Mouse (Mus musculus) liver, adult 2 months (tissue): ENCODE measurements at regions not wholly inside any gene's neighbourhood (a gene's known extent, or its start where the extent isn't known, plus 50 kb on each side); places are given as distances from the start of the nearest gene placed in this dataset.

ENCODE experiments used
- DNase-seq: peaks from one replicate; pipeline ENCODE4 v3.0.0-alpha.2; 2011; ENCODE audit warnings: low read depth, low spot score; ENCODE audit errors: extremely low read depth
- H3K27ac ChIP-seq: fragments of 200-500 bp; replicated peaks from 2 replicates; pipeline ENCODE4 v1.5.1; 2012; ENCODE audit warnings: low read depth, mild to moderate bottlenecking, control low read depth, inconsistent platforms, low read length; ENCODE audit not compliant: insufficient read depth
- H3K27me3 ChIP-seq: fragments of 200-500 bp; 2 replicates; pipeline ENCODE4 v1.6.1; 2012; ENCODE audit warnings: mild to moderate bottlenecking, moderate library complexity, low read length, inconsistent platforms; ENCODE audit not compliant: control insufficient read depth, insufficient read depth
- H3K36me3 ChIP-seq: fragments of 200-500 bp; 2 replicates; pipeline ENCODE4 v1.6.1; 2012; ENCODE audit warnings: low read length, inconsistent platforms; ENCODE audit not compliant: control insufficient read depth, insufficient read depth
- H3K4me1 ChIP-seq: fragments of 200-500 bp; 2 replicates; pipeline ENCODE4 v1.6.1; 2011; ENCODE audit warnings: low read length; ENCODE audit not compliant: control insufficient read depth, insufficient read depth
- H3K4me3 ChIP-seq: fragments of 200-500 bp; 2 replicates; pipeline ENCODE4 v1.5.1; 2011; ENCODE audit warnings: low read depth, mild to moderate bottlenecking, control low read depth, low read length, moderate library complexity; ENCODE audit not compliant: insufficient read depth
- H3K79me2 ChIP-seq: fragments of 200-500 bp; 2 replicates; pipeline ENCODE4 v1.6.1; 2012; ENCODE audit warnings: inconsistent platforms, mild to moderate bottlenecking, low read length, moderate library complexity; ENCODE audit not compliant: control insufficient read depth, insufficient read depth
- H3K9ac ChIP-seq: fragments of 200-500 bp; 2 replicates; pipeline ENCODE4 v1.6.1; 2012; ENCODE audit warnings: low read depth, mild to moderate bottlenecking, control low read depth, inconsistent platforms, low read length
- CTCF ChIP-seq: fragments of 200-500 bp; IDR thresholded peaks from 2 replicates; pipeline ENCODE4 v1.5.1; 2011; ENCODE audit warnings: low read depth, low read length, control low read depth
- POLR2A ChIP-seq: fragments of 200-500 bp; IDR thresholded peaks from 2 replicates; pipeline ENCODE4 v1.6.1; 2011; ENCODE audit warnings: low read length, control low read depth; ENCODE audit not compliant: insufficient read depth; ENCODE audit errors: extremely low read depth
- WGBS: fragments of 180-500 bp; shearing (Covaris S2); methylation state at CpG from one replicate; pipeline ENCODE4 v1.1.7; 2018; 5-methylcytosine and 5-hydroxymethylcytosine counted together

DNA sequence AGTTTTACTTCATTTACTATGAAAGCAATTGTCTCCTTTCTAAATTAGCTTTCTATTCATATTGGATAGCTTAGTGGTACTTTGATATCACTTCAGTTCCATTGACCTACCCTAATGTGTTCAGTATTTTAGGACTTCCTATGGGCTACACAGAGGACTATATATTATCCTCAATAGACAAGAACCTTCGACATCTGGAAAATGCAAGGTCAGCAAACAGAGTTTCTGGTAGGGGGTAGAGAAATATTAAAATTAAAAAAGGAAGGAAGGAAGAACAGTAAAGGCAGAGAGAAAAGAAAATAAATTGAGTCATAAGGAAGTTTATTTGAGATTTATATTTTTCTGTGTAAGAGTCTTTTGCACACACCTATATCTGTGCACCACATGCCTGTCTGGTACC is 107.4 kb upstream of the Insig1 start:
- Histone ChIP-seq H3K27ac (no peak overlapping the region), H3K9ac (no peak overlapping the region), H3K4me3 (no peak overlapping the region), H3K79me2 (no peaks in the 10 kb centered on the region), H3K27me3 (no peaks in the 10 kb centered on the region), H3K36me3 (no peaks in the 10 kb centered on the region), H3K4me1 (no peaks in the 10 kb centered on the region)
- TF ChIP-seq POLR2A = no peak
- TF ChIP-seq CTCF = no peak
- no peak for DNase-seq
- WGBS = 76% methylated on average over 1 of the region's 1 CpGs

DNA sequence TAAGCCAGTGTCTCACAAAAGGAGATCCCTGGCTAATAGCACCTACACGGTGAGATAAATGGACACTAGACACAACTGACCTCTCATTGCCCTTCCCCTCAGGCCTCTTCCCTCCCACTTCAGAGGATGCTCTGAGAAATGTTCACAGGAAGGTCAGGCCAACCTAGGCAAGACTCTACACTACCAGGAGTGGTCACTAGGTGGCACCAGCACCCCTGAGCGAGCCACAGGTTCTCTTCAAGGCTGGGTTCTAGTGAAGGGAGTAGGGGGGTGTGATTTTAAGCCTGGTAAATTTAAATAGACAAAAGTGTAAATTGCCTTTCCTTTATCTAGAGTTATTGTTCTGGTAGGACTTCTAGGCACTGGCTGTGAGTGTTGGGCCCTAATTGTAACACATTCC is 76.0 kb upstream of the Insig1 start:
- Histone ChIP-seq H3K4me3 (no peak overlapping the region), H3K36me3 (no peaks in the 10 kb centered on the region), H3K27ac (no peak overlapping the region), H3K79me2 (no peaks in the 10 kb centered on the region), H3K4me1 (peaks cover 5% of the 10 kb centered on the region; the same call in 1 of the 2 replicates), H3K27me3 (no peaks in the 10 kb centered on the region), H3K9ac (no peak overlapping the region)
- WGBS = 4% methylated on average over 2 of the region's 2 CpGs
- peak; percentile 96 for TF ChIP-seq CTCF
- TF ChIP-seq POLR2A = no peak
- peak; percentile 52 for DNase-seq

DNA sequence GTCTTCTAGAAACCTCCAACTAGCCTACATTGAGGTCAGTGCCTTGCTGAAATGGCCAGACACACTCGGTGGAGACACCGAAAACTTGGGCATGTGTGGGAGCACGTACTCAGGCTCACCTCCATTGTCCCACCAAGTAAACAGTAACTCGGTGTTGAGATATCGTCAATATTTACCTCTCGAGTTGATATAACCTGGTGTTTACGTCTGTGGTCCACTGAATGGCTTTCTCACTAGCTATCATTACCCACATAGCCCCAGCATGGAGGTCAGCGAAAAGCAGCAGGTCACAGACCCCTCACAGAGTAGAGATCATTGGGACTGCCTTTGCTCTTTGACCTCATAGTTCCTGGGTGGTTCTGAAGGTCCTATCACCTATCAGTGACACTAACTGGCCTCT is 73.4 kb upstream of the Insig1 start:
- DNase-seq = peak; percentile 51
- H3K4me3 ChIP-seq = no peak overlapping the region
- no peaks in the 10 kb centered on the region for H3K79me2 ChIP-seq
- WGBS = 17% methylated on average over 8 of the region's 8 CpGs
- H3K9ac ChIP-seq = no peak overlapping the region
- H3K27me3 ChIP-seq = no peaks in the 10 kb centered on the region
- peaks cover 5% of the 10 kb centered on the region; the same call in 1 of the 2 replicates for H3K4me1 ChIP-seq
- H3K36me3 ChIP-seq = no peaks in the 10 kb centered on the region
- H3K27ac ChIP-seq = peak overlapping the region; percentile 1; the same call in 1 of the 2 replicates
- TF ChIP-seq POLR2A (no peak), CTCF (no peak)

DNA sequence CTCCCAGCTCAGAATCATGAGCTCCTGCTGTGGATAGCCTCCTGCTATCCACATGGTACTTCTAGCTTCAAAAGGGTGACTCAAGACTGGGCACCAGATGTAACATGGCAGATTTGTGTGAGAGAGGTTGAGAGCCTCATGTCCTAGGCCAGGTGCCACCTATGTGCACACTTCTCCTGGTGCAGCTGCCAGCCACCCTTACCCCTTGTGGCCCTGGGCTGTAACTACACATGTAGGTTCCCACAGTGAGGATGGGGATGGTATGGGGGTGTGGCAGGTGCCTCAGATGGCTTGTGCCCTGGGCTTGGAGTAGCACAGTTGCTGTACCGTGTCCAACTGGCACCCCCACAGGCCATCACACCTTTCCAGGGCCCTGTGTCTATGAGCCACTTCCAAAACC is 68.2 kb upstream of the Insig1 start:
- H3K27me3 ChIP-seq = no peaks in the 10 kb centered on the region
- TF ChIP-seq POLR2A (no peak), CTCF (peak; percentile 33; the same call in 1 of the 2 replicates)
- H3K4me1 ChIP-seq = peaks cover 14% of the 10 kb centered on the region
- no peak overlapping the region for H3K27ac ChIP-seq
- no peak overlapping the region for H3K4me3 ChIP-seq
- no peaks in the 10 kb centered on the region for H3K79me2 ChIP-seq
- WGBS = 100% methylated on average over 1 of the region's 1 CpGs
- H3K9ac ChIP-seq = no peak overlapping the region
- H3K36me3 ChIP-seq = no peaks in the 10 kb centered on the region
- no peak for DNase-seq

DNA sequence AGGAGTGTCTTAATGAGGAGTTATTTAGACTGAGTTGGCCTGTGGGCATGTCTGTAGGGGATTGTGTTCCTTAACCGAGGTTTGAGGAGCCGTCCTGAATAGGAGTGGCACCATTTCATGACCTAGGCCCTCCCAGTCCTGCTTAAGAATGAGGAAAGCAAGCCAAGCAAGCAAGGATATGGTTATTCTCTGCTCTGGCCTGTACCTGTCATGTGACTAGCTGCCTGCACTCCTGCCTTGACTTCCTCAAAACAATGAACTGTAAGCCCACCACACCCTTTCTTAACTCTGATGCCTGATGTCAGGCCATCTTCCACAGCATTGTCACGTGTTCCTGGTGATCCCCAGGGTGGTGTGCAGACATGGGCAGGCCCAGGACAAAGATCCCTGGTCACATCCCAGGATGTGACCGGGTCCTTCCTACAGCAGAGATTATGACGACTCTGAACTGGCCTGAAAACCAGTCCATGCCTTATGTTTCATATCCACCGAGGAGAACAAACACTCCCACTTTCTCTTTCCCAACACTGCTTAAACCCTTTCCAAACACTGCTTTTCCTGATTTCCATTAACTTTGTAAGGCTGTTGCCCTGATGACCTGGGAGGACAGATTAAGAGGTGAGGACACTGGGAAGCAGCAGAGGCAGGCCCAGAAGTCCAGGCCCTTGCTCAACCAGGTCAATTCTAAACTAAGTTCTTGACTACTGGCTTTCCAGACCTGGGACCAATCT is 67.2 kb upstream of the Insig1 start:
- 35% methylated on average over 6 of the region's 6 CpGs for WGBS
- peak; percentile 94 for DNase-seq
- H3K79me2 ChIP-seq = no peaks in the 10 kb centered on the region
- H3K9ac ChIP-seq = no peak overlapping the region
- peaks cover 13% of the 10 kb centered on the region for H3K4me1 ChIP-seq
- no peak overlapping the region for H3K4me3 ChIP-seq
- H3K36me3 ChIP-seq = no peaks in the 10 kb centered on the region
- H3K27me3 ChIP-seq = no peaks in the 10 kb centered on the region
- TF ChIP-seq CTCF = no peak
- no peak for TF ChIP-seq POLR2A
- H3K27ac ChIP-seq = peak overlapping the region; percentile 76

DNA sequence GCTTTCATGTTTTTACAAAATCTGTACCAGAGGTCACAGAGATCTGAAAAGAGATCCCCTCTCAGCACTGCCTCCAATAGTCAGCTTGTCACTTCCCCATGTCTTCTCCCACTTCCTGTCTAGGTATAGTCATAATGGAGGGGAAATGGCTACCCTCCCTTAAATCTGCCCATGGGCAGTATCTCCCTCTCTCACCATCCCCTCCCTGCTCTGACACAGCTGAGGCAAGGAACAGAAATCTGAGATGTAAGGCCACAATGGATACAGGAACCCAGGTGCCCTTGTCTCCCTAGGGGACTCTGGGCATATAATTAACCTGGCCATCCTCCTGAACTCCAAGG is 66.7 kb upstream of the Insig1 start:
- Histone ChIP-seq H3K9ac (no peak overlapping the region), H3K36me3 (no peaks in the 10 kb centered on the region), H3K4me3 (no peak overlapping the region), H3K27ac (peak overlapping the region; percentile 76), H3K79me2 (no peaks in the 10 kb centered on the region), H3K4me1 (peaks cover 13% of the 10 kb centered on the region), H3K27me3 (no peaks in the 10 kb centered on the region)
- no peak for TF ChIP-seq CTCF
- TF ChIP-seq POLR2A = no peak
- DNase-seq = no peak
